Mouse (Mus musculus) inflammation-experienced regulatory T-cells, adult 6 months (primary cell): ENCODE data around the gene Ube2j1. TPM values are rescaled to one million over a fixed set of nuclear protein-coding genes. Genes with fewer than 3 reads are reported as not detected.
"Not testable (repeated sequence)": the region's sequence is repeated elsewhere in the genome, so short reads cannot be mapped to it uniquely, and the experiment has no call there.

ENCODE experiments used
- ATAC-seq: one replicate; pipeline ENCODE4 v1.8.0; 2017
- polyA plus RNA-seq, 3 experiments: library from polyadenylated mRNA; unstranded; fragments of 100-300 nt; shearing (Covaris generic); gene quantifications; one replicate each; pipeline ENCODE4 v1.2.1; 2017

Ube2j1 gene
- polyA plus RNA-seq, result 10 to 100 TPM; 33.3 to 58.4 (median 41.7) TPM

DNA sequence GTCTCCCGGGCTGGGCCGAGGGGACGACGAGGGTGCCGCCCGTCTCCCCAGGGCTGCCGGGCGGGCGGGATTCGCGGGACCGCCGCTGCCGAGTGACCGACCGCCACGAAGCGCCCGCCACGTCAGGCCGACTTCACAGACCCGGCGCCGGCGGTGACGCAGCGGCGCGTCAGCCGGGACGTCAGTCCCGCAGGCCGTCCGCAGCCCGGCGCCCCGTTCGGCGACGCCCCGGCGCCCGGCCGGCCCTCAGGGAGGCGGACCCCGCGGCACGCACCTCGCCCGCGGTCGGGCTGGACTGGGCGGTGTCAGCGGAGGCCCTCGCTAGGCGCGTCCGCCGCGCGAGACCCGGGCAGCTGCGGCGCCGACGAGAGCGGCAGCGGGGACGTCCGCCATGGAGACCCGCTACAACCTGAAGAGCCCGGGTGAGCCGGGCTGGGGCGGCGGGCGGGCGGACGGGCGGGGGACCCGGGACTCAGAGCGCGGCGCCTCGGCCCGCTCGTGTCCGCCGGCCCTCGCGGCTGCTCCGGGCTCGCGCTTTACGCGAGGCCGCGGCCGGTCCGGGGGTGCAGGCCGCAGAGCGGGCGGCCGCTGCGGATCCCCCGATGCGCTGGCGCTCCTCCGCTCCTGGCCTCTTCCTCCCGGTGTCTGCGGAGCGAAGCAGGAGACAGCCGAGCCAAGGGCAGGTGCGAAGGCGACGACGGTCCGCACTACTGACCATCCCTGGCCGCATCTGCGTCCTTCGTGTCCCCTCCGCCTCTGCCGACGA, at the start of gene Ube2j1:
Ube2j1 (plus strand) TSS at position 222 of the 766 bp plus-strand sequence.
- peak; percentile 74 for ATAC-seq

DNA sequence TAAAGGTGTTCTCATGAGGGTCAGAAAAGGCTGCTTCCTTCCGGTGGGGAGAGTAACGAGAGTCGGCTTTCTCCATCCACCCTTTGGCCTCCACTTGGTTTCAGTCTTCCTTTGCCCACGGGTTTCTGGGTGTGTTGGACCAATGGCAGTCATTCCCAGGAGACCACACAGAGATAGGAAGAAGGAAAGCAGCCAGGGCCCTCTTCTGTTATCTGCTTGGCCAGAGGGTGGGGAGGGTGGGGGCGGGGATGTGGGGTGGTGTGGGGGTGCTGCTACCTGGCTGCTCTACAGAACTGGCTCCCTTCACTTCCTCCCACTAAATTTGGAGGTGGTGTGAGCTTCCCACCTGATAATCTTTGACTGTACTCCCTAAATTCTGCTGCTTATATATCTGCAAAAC, 49.6 kb upstream of the Ube2j1 start:
- ATAC-seq, result no peak

DNA sequence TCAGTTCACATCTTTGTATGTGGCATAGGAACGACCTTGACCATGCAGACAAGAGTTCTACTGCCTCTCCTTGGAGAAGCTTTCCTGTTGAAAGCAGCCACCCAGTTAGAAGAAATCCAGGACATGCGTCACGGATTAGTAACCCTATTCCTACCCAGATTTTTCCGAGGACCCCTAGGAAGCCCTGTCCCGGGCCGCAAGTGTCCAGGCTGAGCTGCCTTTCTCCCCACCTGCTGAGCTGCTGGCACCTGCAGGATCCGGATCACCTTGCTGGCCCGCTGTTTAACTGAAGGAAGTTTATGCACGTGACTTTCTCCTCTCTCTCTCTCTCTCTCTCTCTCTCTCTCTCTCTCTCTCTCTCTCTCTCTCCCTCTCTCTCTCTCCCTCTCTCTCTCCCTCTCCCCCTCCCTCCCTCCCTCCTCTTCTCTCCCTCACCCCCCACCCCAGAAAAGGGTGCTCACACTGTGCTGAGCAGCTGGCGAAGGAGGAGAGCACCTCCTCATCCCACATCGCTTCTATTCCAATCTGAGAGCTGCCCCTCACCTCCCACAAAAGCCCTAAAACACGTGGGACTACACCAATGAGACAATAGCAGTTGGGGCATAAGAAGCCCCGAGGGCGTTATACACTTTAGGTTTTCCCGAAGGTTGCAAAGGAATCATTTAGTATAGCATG, 49.0 kb upstream of the Ube2j1 start:
- no peak for ATAC-seq

DNA sequence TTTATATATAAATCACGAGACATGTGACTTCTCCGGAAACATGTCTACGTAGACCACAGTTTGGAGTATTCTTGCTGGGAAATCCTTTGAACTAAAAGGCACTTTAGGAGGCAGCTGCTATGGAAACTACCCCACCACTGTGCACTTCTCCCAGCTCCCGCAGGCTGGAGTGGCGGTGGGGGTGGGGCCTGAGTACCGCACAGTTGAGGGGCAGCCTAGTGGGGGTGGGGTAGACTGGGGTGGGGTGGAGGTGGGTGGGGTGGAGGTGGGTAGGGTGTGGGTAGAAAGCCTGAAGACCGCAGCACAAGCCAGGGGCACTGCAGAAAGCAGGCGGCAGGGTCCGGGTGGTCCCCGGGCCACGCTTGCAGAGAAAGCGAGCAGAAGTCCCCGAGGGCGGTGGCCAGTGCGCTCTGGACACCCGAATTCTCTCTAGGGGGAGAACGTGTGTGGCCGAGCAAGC, 48.5 kb upstream of the Ube2j1 start, which contains the start of gene Rragd:
Rragd (plus strand) TSS at position 322 of the 460 bp plus-strand sequence.
- peak; percentile 67 for ATAC-seq

DNA sequence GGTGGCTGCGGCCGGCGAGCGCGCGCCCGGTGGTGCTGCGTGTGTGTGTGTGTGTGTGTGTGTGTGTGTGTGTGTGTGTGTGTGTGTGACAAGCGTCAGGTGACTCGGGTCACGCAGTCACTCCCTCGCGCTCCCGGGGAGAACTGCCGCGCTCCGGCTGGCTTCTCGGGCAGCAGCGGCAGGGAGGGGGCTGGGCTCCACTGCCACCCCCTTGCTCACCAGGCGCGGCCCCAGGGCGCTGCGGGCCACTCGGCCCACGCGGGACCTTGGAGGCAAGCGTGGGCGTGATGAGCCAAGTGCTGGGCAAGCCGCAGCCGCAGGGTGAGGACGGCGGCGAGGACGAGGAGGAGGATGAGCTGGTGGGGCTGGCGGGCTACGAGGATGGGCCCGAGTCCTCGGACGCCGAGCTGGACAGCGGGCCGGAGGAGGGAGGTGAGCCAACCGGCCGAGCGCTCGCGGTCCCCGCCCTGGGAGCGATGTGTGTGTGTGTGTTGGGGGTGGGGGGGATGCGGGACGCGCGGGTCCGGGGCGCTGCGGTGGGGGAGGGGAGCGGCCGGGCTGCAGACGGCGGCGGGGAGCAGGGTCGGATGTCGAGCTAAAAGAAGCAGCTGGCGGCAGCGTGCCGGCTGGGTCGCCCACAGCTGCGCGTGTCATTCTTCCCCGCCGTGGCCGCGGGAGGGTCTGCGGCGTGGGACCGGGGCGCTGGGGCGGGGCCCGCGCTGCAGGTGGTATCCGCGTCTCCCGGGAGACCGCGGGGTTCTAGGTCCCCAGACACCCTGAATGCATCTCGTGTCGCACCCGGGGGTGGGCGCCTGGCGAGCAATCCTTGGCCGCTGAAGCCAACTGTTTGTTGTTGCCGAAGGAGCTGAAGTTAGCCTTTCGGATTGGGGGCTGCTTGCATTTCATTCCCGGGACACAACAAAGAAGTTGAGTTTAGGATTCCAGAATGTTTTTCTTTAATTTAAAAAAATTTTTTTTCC, 47.8 kb upstream of the Ube2j1 start:
- ATAC-seq, result peak; percentile 50

DNA sequence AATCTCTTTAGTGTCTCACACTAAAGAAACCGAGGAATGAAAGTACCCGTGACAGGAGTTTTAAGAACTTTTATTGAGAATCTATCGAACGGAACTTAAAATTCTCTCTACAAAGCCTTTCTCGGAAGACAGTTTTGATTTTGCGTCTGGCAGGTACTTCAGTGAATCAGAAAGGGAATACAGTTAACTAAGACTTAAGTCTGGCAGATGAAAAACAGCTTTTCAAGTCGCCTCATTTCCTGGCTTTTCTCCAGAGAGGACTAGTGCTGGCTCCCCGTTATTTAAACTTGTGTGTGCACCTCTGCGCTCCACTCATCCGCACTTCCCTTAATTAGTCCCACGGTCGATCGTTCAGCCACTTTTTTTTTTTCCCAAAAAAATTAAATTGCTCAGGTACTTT, 47.0 kb upstream of the Ube2j1 start:
- ATAC-seq, result peak; percentile 16

DNA sequence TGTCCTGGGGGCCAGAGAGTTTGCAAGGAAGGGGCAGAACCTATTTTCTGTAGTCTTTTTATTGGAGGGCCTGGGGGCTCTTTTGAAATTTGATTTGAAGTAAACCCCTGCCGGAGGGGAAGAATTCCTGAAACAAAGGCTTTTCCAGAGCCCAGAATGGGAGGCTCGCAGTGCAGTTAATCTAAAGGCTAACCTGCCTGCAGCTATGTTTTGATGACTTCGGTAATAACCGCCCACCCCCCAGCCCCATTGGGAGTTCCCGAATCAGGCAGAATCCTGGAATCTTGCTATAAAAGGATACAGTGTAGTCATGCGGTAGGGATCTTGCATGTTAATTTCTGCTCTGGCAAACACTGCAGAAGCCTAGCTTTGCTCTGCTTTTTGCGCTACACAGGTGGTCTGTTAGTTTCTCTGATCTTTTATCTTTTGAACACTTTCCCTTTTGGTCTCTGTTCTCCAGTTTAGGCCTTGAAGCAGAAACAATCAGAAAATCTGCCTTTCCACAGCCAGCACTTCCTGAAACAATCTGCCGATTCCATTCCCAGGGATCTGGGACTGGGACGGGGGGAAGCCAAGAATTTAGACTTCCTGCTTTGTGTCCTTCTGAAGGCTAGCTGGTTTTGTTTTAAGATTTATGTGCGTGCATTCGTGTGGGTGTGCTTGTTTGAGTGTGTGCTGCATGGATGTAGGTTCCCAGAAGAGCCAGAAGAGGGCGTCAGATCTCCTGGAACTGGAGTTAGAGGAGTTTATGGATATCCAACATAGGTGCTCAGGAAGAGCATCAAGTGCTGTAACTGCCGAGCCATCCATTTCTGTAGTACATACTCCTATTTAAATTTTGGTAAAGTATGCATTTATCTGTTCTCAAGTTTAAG, 46.2 kb upstream of the Ube2j1 start:
- ATAC-seq, result no peak

DNA sequence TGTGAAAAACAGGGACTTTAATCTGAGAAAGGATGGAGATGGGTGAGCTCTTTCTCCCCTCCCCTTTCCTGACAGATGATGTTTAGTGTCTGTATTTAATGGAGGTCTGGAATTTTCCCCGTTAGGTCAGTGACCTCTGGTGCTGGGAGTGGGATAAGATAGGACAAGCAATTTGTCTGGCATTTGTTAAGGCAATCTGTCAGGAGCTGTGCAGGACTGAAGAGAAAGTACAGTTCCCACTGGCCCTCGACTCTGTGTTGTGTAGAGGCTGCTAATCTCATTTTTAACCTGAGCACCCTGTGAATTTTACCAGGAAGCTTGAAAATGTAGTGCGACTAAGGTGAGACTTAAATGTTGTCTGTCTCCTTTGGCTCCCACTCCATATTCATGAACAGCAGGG, 45.5 kb upstream of the Ube2j1 start:
- no peak for ATAC-seq

DNA sequence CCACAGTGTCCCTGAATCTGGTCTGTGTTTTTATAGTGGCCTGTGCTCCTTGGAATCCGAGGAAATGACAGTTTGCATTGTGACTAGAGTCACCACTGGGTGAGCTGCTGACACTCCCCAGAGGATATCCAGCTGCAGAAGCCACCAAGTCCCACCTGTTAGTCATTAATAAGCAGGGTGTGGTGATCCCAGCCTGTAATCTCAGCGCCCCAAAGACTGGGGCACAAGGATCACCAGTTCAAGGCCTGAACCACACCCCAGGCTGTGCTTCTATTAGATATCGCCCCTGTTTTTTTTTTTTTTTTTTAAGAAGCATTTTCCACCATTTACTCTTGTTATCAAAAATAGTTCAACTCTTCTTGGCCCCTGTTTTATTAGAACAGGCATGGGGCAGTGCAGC, 44.2 kb upstream of the Ube2j1 start:
- no peak for ATAC-seq

DNA sequence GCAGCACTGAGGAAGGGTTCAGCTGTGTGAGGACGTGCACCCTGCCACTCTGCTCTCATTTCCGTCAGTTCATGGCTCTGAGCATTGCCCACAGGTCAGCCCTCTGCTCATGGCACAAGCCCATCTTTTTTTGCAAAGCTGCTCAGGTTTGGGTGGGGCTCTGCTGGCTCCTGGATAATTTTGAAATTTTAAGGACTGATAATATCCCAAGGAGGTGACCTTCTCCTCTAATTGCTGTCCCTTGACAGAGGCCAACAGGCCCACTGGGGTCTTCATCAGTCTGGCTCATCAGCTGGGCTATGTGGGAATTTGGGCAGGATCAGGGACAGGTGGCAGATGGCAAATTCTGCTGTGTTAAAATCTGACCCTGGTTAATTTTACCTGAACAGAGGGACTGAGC, 41.9 kb upstream of the Ube2j1 start:
- ATAC-seq, result no peak

DNA sequence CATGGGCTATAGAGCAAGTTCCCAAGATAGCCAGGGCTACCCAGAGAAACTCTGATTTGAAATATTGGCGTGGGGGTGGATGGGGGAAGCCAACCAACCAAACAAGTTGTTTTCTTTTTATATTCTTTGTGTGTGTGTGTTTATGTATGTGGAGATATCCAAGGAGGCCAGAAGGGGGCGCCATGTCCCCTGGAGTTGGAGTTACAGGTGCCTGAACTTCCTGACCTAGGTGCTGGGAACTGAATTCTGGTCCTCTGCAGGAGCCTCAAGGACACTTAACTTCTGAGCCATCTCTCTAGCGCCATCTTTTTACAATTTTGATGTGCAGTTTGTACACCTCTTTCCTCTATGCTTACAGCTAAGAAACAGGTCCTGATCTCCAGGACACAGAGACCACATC, 37.0 kb upstream of the Ube2j1 start:
- no peak for ATAC-seq

DNA sequence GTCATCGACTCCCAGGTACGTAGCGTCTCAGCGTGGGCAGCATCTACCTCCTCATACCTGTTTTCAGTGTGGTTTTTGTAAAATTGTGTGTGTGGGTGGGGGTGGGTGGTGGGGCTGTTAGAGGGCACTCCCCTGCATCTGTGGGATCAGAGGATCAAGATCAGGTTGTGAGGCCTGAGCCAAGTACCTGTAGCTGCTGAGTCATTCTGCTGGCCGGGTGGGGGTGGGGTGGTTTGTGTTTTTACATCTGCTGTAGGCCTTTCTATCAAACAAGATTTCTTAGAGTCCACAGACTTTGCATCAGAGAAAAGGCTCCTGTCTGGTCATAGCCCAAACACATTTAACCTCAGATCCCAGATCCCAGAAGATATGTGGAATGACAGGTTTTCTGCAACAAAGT, 35.1 kb upstream of the Ube2j1 start:
- ATAC-seq, result no peak

DNA sequence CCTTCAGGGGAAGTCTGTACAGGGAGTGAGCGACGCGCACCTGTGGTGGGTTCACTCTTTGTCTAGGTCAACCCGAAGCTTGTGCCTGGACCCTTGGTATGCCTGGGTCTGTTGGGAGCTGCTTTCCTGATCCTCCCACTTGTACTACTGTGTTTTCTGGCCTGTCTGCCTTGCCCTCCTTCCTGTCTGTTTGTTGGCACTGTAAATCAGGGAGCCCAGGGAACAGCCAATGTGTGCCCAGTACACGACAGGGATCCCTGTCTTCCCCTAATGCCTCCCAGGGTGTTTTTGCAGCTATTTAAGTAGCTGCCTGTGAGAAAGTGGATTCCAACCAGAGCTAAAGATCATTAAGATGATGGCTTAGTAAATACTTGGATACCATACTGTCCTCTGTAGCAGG, 33.6 kb upstream of the Ube2j1 start:
- no peak for ATAC-seq

DNA sequence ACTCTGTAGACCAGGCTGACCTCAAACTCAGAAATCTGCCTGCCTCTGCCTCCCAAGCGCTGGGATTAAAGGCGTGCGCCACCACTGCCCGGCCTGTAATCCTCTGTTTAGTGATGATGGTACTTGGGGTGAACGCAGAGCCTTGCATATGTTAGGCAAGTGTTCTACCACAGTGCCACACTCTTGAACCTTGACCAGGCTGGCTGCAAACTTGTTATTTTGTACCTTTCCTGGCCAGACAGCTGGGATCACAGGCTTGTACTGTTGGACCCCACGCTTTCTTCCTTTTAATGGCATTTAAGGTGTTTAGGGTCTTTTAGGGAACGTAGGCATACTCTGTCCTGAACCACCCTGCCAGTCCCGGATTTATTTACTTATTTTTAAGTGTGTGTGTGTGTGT, 32.2 kb upstream of the Ube2j1 start:
- ATAC-seq, result no peak

DNA sequence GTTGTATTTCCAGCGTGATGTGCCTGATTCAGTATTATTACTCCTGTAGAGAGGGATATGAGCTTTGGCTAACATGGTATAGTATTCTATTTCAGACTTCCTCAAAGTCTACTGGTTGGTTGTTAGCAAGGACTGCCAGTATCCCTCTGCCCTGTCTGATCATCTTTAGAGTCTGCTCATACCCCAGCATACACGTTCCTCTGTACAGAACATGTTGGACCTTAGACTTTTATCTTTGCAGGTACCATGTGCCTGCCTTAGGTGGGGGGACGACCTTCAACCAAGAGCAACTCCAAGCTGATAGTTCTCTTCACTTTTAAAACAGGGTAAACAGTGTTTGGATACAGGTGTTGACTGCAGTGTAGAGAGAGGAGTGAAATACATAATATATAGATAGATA, 29.1 kb upstream of the Ube2j1 start:
- no peak for ATAC-seq

DNA sequence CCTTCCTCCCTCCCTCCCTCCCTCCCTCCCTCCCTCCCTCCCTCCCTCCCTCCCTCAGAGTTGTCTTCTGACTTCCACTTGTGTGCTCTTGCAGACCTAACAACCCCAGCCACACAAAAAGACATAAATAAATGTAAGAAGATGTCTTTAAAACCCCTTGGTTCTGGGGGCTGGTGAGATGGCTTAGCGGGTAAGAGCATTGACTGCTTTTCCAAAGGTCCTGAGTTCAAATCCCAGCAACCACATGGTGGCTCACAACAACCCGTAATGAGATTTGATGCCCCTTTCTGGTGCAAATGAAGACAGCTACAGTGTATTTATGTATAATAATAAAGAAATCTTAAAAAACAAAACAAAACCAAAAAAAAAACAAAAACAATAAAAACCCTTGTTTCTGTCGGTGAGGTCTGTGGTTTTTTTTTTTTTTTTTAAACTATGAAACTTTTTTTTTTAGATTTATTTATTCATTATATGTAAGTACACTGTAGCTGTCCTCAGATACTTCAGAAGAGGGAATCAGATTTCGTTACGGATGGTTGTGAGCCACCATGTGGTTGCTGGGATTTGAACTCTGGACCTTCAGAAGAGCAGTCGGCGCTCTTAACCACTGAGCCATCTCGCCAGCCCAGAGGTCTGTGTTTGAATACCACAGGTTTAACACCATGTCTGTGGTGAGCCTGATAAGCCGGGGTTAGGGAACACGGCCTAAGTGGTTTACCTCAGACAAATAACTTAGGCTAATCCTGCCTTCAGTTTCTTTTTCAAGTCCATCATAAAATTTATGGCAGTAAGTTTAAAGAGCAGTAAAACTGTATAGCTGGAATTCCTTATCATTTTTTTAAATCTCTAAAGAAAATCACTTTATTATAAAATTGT, 25.4 kb upstream of the Ube2j1 start:
- not testable (repeated sequence) for ATAC-seq

DNA sequence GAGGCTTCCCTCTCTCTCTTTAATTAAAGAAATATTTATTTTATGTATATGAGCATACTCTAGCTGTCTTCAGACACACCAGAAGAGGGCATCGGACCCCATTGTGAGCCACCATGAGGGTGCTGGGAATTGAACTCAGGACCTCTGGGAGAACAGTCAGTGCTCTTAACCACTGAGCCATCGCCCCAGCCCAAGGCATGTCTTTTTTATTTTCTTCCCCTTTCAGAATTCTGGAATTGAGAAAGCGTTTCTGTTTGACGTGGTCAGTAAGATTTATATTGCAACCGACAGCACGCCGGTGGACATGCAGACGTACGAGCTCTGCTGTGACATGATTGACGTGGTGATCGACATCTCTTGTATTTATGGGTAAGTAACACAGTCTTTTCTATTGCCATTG, 24.4 kb upstream of the Ube2j1 start:
- ATAC-seq, result no peak

DNA sequence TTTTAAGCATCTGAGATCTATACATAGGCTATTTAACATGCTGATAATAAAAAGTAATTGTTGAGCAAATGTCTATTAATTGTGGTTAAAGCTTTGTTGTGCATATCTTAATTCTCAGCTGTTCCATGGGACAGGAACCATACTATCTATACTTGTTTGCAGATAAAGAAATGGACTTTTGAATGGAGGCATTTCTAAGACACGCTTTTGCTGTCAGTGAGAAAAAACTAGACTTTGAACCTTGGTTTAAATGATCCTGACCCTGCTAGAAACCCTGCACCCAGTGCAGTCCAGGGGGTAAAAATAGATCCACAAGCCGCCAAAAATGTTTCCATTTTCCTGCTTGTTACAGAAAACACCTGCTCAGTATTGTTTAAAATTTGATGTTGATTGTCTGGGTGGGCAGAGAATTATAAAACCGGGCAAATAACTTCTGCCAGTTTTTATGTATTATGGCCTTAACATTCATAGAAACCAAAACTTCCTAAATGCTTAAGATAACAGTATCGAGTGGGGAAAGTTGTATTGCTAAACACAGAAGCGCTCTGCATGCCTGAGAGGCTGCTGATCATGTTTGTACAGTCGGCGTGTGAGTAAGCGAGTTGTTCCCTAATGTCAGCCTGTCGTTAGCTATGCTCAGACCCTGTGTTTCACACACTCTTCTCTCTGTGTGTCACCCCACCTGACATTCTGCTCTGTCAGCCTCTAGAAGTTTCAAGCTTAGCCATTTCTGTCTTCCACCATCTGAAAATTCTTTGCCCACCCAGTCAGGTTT, 23.6 kb upstream of the Ube2j1 start:
- no peak for ATAC-seq

DNA sequence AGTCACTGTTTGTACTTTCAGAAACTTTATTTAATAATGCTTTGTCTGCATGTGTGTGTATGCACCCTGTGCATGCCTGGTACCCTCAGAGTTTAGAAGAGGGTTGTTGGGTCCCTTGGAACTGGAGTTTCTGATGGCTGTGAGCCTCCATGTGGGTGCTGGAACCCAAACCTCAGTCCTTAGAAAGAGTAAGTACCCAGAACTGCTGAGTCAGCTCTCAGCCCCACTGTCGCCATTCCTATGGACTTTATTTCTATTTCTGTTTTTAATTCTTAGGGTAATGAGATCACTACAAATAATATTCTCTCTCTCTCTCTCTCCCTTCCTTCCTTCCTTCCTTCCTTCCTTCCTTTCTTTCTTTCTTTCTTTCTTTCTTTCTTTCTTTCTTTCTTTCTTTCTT, 21.1 kb upstream of the Ube2j1 start:
- ATAC-seq, result no peak

DNA sequence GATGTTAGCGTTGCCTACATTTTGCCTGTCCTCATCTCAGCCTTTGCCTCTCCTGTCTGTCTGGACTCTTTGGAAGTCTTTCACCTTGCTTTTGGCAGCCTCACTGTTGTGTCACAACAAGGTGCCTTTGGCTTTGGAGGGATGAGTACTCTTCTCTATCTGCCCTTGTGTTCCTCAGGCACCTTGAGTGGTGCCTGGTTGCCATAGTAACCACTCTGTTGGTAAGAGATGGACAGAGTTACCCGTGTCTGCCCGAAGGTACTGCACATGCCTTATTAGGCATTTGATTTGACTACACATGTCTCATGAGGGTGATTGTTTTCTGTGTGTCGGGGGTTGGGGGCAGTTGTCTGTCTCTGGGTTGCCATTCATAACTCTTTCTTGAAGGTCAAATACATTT, 18.7 kb upstream of the Ube2j1 start:
- ATAC-seq, result no peak
